Mouse (Mus musculus): Measurements from ENCODE around the gene Nthl1. TPM values are rescaled to one million over a fixed set of nuclear protein-coding genes. Genes with fewer than 3 reads are reported as not detected.

Nthl1 gene
- total RNA-seq (2014; rRNA removed; ENCODE audit: low replicate concordance) (3.7 and 10.0 TPM in 2 replicates), polyA plus RNA-seq (2015; fragmentation: Nextera tagmentation; extraction: Ambion mirVana) (5.7 and 7.3 TPM in 2 replicates)

DNA sequence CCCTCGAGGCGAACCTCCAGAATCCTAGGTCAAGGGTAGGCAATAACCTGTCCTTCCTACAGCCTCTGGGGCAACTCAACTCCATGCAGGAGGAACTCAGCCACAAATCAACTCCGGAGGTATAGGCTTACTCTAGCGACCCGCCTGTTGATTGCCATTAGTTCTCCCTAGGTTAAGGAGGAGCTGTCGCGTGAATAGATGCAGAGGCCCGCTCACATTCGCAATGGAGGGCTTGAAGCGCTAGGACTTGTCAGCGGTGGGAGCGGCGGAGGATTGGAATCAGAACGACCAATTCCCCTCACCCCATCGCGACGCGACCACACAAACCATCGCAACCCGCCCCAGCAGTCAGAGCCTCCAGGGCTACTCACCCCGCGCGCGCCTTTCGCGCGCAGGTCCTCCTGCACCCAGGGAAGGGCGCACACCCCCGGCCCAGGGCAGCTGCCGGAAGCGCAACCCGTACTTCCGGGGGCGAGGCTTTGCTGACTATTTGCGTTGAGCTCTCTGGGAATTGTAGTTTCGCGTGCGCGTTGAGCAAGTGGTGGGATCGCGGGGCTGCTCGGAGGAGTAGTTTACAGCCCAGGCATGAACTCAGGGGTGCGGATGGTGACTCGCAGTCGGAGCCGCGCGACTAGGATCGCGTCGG is at the start of gene Nthl1, which contains the start of gene Tsc2:
Gene Nthl1, plus strand, starts transcription at position 514 of the 646 bp plus-strand sequence.
Gene Tsc2, minus strand, starts transcription at position 464 of the 646 bp plus-strand sequence.
- Histone ChIP-seq H3K9me3 (replicated peaks; ENCODE audit: control insufficient read depth, low read length) (no peaks in the 10 kb centered on the region), H3K27ac (ENCODE audit: low read depth) (peak within 1 kb of the TSS; percentile 80), H3K4me3 (ENCODE audit: low read depth, low read length) (peak within 1 kb of the TSS; percentile 63), H3K9ac (replicated peaks; ENCODE audit: low read depth, low read length) (peak within 1 kb of the TSS; percentile 54), H3K36me3 (replicated peaks; ENCODE audit: control insufficient read depth, insufficient read depth, low read length) (peaks cover 26% of the 10 kb centered on the region), H3K27me3 (ENCODE audit: control insufficient read depth, insufficient read depth, low read length) (no peaks in the 10 kb centered on the region), H3K4me1 (ENCODE audit: control insufficient read depth, insufficient read depth) (peaks cover 16% of the 10 kb centered on the region), H3K4me2 (ENCODE audit: low read depth, low read length) (peak within 1 kb of the TSS; percentile 68)
- WGBS: 2% methylated on average over 51 of the region's 51 CpGs
- TF ChIP-seq CTCF (IDR thresholded peaks at IDR 0.05; ENCODE audit: low read depth) (no peak; the same call in 1 of the 2 replicates), EP300 (IDR thresholded peaks at IDR 0.05; ENCODE audit: low read depth) (peak; percentile 27; the same call in 1 of the 2 replicates)
- DNase-seq (ENCODE audit: low spot score): peak; percentile 85
- peak; percentile 69 for ATAC-seq (ENCODE audit: insufficient read depth, low read depth)

- Histone ChIP-seq H3K27me3 (ENCODE audit: control insufficient read depth, insufficient read depth, low read length) (no peaks in the 10 kb centered on the region), H3K4me3 (ENCODE audit: low read depth, low read length) (no peak overlapping the region), H3K27ac (ENCODE audit: low read depth) (peak overlapping the region; percentile 54; the same call in 1 of the 2 replicates), H3K36me3 (replicated peaks; ENCODE audit: control insufficient read depth, insufficient read depth, low read length) (peaks cover 70% of the 10 kb centered on the region), H3K9ac (replicated peaks; ENCODE audit: low read depth, low read length) (no peak overlapping the region), H3K9me3 (replicated peaks; ENCODE audit: control insufficient read depth, low read length) (no peaks in the 10 kb centered on the region), H3K4me1 (ENCODE audit: control insufficient read depth, insufficient read depth) (no peaks in the 10 kb centered on the region), H3K4me2 (ENCODE audit: low read depth, low read length) (no peak overlapping the region)
- WGBS: 60% methylated on average over 5 of the region's 5 CpGs
- ATAC-seq (ENCODE audit: insufficient read depth, low read depth) (peak; percentile 73), DNase-seq (ENCODE audit: low spot score) (peak; percentile 30)
- TF ChIP-seq CTCF (IDR thresholded peaks at IDR 0.05; ENCODE audit: low read depth): no peak
- TF ChIP-seq EP300 (IDR thresholded peaks at IDR 0.05; ENCODE audit: low read depth): no peak
These were observed 48.6 kb upstream of the Nthl1 start for GRCm38 (mm10) chr17:24583599-24584460.

DNA sequence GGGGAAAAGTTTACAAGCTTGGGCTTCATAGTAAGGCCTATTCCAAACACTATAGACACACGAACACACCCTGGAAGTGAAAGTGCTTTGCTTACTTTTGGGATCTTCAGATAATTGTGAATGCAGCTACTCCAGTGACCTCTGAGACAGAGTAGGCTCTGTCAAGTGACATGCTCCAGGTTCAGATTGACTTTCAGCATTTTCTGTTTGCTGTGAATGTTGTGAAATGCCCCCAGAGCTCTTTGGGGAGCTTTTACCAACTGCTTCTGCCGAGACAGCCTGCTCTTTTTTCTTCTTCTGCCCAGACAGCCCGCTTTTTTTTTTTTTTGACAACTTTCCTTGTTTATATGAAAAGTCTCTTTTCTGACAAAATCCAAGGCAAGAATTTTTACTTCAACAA is 48.0 kb upstream of the Nthl1 start:
- H3K27me3 ChIP-seq (ENCODE audit: control insufficient read depth, insufficient read depth, low read length): no peaks in the 10 kb centered on the region
- ATAC-seq (ENCODE audit: insufficient read depth, low read depth): no peak
- no peak overlapping the region for H3K9ac ChIP-seq (replicated peaks; ENCODE audit: low read depth, low read length)
- H3K4me3 ChIP-seq (ENCODE audit: low read depth, low read length): no peak overlapping the region
- H3K36me3 ChIP-seq (replicated peaks; ENCODE audit: control insufficient read depth, insufficient read depth, low read length): peaks cover 67% of the 10 kb centered on the region
- 68% methylated on average over 3 of the region's 3 CpGs for WGBS
- peak overlapping the region; percentile 10; the same call in 1 of the 2 replicates for H3K27ac ChIP-seq (ENCODE audit: low read depth)
- DNase-seq (ENCODE audit: low spot score): no peak
- no peaks in the 10 kb centered on the region for H3K4me1 ChIP-seq (ENCODE audit: control insufficient read depth, insufficient read depth)
- TF ChIP-seq EP300 (IDR thresholded peaks at IDR 0.05; ENCODE audit: low read depth) (no peak), CTCF (IDR thresholded peaks at IDR 0.05; ENCODE audit: low read depth) (no peak)
- H3K4me2 ChIP-seq (ENCODE audit: low read depth, low read length): no peak overlapping the region
- no peaks in the 10 kb centered on the region for H3K9me3 ChIP-seq (replicated peaks; ENCODE audit: control insufficient read depth, low read length)

- ATAC-seq (ENCODE audit: insufficient read depth, low read depth) (no peak), DNase-seq (ENCODE audit: low spot score) (no peak)
- no peaks in the 10 kb centered on the region for H3K4me1 ChIP-seq (ENCODE audit: control insufficient read depth, insufficient read depth)
- H3K9me3 ChIP-seq (replicated peaks; ENCODE audit: control insufficient read depth, low read length): no peaks in the 10 kb centered on the region
- TF ChIP-seq CTCF (IDR thresholded peaks at IDR 0.05; ENCODE audit: low read depth): no peak
- no peak for TF ChIP-seq EP300 (IDR thresholded peaks at IDR 0.05; ENCODE audit: low read depth)
- 94% methylated on average over 4 of the region's 4 CpGs for WGBS
- no peak overlapping the region for H3K9ac ChIP-seq (replicated peaks; ENCODE audit: low read depth, low read length)
- H3K27me3 ChIP-seq (ENCODE audit: control insufficient read depth, insufficient read depth, low read length): no peaks in the 10 kb centered on the region
- peaks cover 64% of the 10 kb centered on the region for H3K36me3 ChIP-seq (replicated peaks; ENCODE audit: control insufficient read depth, insufficient read depth, low read length)
- H3K4me2 ChIP-seq (ENCODE audit: low read depth, low read length): no peak overlapping the region
- H3K27ac ChIP-seq (ENCODE audit: low read depth): no peak overlapping the region
- H3K4me3 ChIP-seq (ENCODE audit: low read depth, low read length): no peak overlapping the region
These were observed 45.9 kb upstream of the Nthl1 start for GRCm38 (mm10) chr17:24586532-24586931.

- ATAC-seq (ENCODE audit: insufficient read depth, low read depth) (no peak), DNase-seq (ENCODE audit: low spot score) (no peak)
- no peak overlapping the region for H3K4me3 ChIP-seq (ENCODE audit: low read depth, low read length)
- H3K9ac ChIP-seq (replicated peaks; ENCODE audit: low read depth, low read length): no peak overlapping the region
- no peak for TF ChIP-seq EP300 (IDR thresholded peaks at IDR 0.05; ENCODE audit: low read depth)
- TF ChIP-seq CTCF (IDR thresholded peaks at IDR 0.05; ENCODE audit: low read depth): no peak
- H3K27ac ChIP-seq (ENCODE audit: low read depth): no peak overlapping the region
- H3K27me3 ChIP-seq (ENCODE audit: control insufficient read depth, insufficient read depth, low read length): no peaks in the 10 kb centered on the region
- no peak overlapping the region for H3K4me2 ChIP-seq (ENCODE audit: low read depth, low read length)
- 60% methylated on average over 3 of the region's 3 CpGs for WGBS
- peaks cover 92% of the 10 kb centered on the region for H3K36me3 ChIP-seq (replicated peaks; ENCODE audit: control insufficient read depth, insufficient read depth, low read length)
- no peaks in the 10 kb centered on the region for H3K4me1 ChIP-seq (ENCODE audit: control insufficient read depth, insufficient read depth)
- no peaks in the 10 kb centered on the region for H3K9me3 ChIP-seq (replicated peaks; ENCODE audit: control insufficient read depth, low read length)
These were observed 41.5 kb upstream of the Nthl1 start for GRCm38 (mm10) chr17:24590943-24591342.
